Mouse (Mus musculus): ENCODE measurements around the gene Nrp2. TPM values are rescaled to one million over a fixed set of nuclear protein-coding genes. Genes with fewer than 3 reads are reported as not detected.
A peak's percentile ranks its signal among the peaks of the same experiment; 100 is the strongest.

The Nrp2 gene
- polyA plus RNA-seq, 1 experiment = 2.0 TPM

DNA sequence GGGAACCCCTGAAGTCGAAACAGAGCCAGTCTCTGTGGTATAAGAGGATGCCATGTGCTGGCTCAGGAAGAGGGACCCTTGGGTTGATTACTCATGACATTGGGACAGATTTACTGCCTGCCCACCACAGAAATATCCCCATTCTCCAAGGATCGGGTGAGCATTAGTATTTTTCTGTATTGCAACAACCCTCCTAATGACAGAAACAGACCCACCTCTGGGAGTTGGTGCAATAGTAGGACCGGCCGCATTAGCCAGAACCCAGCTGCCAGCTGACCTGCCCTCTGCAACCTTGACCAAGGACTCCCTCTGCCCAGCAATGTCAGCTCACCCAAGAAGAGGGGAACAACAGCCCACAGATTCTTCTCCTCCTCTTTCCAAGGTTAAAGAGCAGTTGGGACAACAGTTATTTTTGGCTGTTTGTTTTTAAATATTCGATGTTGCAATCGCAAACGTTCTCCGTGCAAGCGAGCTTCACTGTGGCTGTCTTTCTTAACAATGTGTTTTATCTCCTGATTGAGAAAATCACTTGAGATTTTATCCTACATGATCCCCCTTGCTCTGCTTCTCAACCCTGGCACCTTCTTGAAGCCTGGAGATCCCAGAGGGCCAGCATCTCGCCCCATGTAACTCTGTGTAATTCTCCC lies 22.1 kb downstream of the Nrp2 start:
- Histone ChIP-seq H3K27me3 (ENCODE audit: control insufficient read depth, insufficient read depth, low read length) (no peaks in the 10 kb centered on the region), H3K4me1 (ENCODE audit: control insufficient read depth, insufficient read depth, low read length) (no peaks in the 10 kb centered on the region; the same call in 1 of the 2 replicates), H3K27ac (ENCODE audit: control insufficient read depth, insufficient read depth, low read depth, low read length) (peak overlapping the region; percentile 73; the same call in 1 of the 2 replicates), H3K4me3 (ENCODE audit: control insufficient read depth, low read depth, low read length) (no peak overlapping the region), H3K36me3 (ENCODE audit: control insufficient read depth, insufficient read depth, low read length) (no peaks in the 10 kb centered on the region)
- TF ChIP-seq CTCF (IDR thresholded peaks at IDR 0.05; ENCODE audit: control insufficient read depth, insufficient read depth, insufficient replicate concordance, low read depth, low read length) (no peak), POLR2A (IDR thresholded peaks at IDR 0.05; ENCODE audit: control insufficient read depth, low read depth, low read length) (no peak)

DNA sequence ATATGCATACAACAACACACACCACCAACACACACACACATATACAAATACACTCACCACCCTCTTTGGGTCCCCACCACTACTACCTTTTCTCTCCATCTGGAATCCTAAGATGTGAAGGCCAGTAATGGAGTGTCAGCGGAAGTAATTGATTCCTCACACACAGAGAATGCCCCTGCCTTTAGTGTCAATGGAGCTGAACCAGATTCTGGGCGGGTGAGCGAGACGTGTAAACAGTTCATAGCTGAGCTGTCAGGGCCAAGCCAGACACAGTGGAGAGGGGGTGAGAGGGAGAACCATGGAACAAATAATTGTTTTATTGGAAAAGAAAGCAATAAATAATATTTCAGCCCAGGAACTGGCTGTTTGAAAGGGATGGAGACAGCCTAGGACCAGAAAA lies 24.1 kb downstream of the Nrp2 start:
- H3K36me3 ChIP-seq (ENCODE audit: control insufficient read depth, insufficient read depth, low read length) = no peaks in the 10 kb centered on the region
- no peaks in the 10 kb centered on the region for H3K27me3 ChIP-seq (ENCODE audit: control insufficient read depth, insufficient read depth, low read length)
- H3K4me3 ChIP-seq (ENCODE audit: control insufficient read depth, low read depth, low read length) = no peak overlapping the region
- H3K27ac ChIP-seq (ENCODE audit: control insufficient read depth, insufficient read depth, low read depth, low read length) = no peak overlapping the region
- H3K4me1 ChIP-seq (ENCODE audit: control insufficient read depth, insufficient read depth, low read length) = no peaks in the 10 kb centered on the region; the same call in 1 of the 2 replicates
- TF ChIP-seq CTCF (IDR thresholded peaks at IDR 0.05; ENCODE audit: control insufficient read depth, insufficient read depth, insufficient replicate concordance, low read depth, low read length) (no peak), POLR2A (IDR thresholded peaks at IDR 0.05; ENCODE audit: control insufficient read depth, low read depth, low read length) (no peak)

DNA sequence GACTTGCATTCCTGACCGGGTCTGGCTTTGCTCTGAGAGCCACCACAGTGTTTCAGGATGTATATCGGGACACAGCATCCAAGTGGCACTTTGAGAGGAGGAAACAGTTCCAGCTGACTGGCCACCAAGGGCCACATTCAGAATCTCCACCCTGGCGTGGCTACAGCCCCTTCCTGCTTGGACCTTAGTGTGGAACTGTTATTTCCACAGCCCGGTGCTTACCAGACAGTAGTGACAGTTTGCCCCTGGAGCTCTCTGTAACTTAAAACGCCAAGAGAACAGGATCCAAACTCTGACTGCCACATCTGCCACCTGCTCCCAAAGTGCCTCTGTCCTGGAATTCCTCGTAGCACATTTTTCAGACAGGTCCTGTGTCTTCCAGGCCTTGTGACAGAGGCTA lies 25.3 kb downstream of the Nrp2 start:
- Histone ChIP-seq H3K4me1 (ENCODE audit: control insufficient read depth, insufficient read depth, low read length) (no peaks in the 10 kb centered on the region; the same call in 1 of the 2 replicates), H3K4me3 (ENCODE audit: control insufficient read depth, low read depth, low read length) (no peak overlapping the region), H3K27ac (ENCODE audit: control insufficient read depth, insufficient read depth, low read depth, low read length) (no peak overlapping the region), H3K36me3 (ENCODE audit: control insufficient read depth, insufficient read depth, low read length) (no peaks in the 10 kb centered on the region), H3K27me3 (ENCODE audit: control insufficient read depth, insufficient read depth, low read length) (no peaks in the 10 kb centered on the region)
- TF ChIP-seq CTCF (IDR thresholded peaks at IDR 0.05; ENCODE audit: control insufficient read depth, insufficient read depth, insufficient replicate concordance, low read depth, low read length) = no peak
- no peak for TF ChIP-seq POLR2A (IDR thresholded peaks at IDR 0.05; ENCODE audit: control insufficient read depth, low read depth, low read length)

DNA sequence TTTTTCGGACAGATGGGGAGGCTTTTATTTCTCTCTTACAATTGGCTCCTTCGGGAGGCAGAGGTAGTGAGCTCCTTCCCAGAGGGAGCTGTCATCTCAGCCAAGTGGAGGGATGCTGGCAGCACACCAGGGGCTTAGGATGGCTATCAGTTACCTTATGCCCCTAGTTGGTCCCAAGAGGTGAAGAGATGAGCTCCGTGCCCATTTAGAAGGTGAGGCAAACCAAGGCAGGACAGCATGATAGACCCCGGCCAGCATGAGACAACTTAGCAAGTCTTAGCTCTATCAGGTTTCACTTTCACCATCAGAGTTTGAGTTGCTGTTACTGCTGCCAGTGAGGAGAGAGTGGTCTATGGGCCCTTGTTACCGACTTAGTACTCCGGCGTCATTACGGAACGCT lies 25.8 kb downstream of the Nrp2 start:
- TF ChIP-seq CTCF (IDR thresholded peaks at IDR 0.05; ENCODE audit: control insufficient read depth, insufficient read depth, insufficient replicate concordance, low read depth, low read length) = no peak
- no peak for TF ChIP-seq POLR2A (IDR thresholded peaks at IDR 0.05; ENCODE audit: control insufficient read depth, low read depth, low read length)
- no peak overlapping the region for H3K4me3 ChIP-seq (ENCODE audit: control insufficient read depth, low read depth, low read length)
- H3K36me3 ChIP-seq (ENCODE audit: control insufficient read depth, insufficient read depth, low read length) = no peaks in the 10 kb centered on the region
- H3K27me3 ChIP-seq (ENCODE audit: control insufficient read depth, insufficient read depth, low read length) = no peaks in the 10 kb centered on the region
- H3K27ac ChIP-seq (ENCODE audit: control insufficient read depth, insufficient read depth, low read depth, low read length) = peak overlapping the region; percentile 25; the same call in 1 of the 2 replicates
- H3K4me1 ChIP-seq (ENCODE audit: control insufficient read depth, insufficient read depth, low read length) = no peaks in the 10 kb centered on the region; the same call in 1 of the 2 replicates

DNA sequence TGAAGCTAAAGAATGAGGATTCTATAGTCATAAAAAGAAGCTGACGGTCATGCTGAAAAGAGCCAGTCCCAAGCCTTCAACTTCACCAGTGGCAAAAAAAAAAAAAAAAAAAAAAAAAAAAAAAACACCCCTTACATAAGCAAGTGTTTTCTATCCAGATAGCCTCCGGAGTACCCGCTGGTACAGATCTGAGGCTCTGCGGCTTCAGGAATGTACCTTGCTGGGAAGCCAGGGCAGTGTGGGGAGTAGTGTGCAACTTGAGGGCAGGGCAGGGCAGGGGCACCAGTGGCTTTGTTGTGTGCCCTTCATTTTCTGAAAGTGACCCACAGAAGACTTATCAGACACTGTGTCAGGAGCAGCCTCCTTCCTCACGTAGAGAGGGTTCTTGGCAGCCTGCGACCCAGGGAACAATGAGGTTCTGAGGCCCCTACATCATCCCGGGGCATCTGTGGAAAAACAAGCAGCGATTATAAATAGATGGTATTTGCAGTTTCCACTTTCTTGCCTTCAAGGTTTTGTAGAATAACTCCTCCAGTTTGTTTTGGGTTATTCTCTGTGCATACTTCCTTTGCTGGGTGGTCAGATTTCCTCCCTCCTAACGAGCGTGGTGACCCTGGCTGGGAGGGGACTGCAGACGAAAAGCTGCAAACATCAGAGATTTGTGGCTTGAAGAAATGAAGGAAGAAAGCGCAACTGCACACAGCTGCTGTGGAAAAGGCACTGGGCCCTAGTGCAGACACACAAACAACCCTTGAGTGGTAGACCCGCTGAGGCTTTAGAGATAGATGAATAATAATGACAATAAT lies 26.5 kb downstream of the Nrp2 start:
- Histone ChIP-seq H3K27ac (ENCODE audit: control insufficient read depth, insufficient read depth, low read depth, low read length) (peak overlapping the region; percentile 61; the same call in 1 of the 2 replicates), H3K36me3 (ENCODE audit: control insufficient read depth, insufficient read depth, low read length) (no peaks in the 10 kb centered on the region), H3K4me3 (ENCODE audit: control insufficient read depth, low read depth, low read length) (no peak overlapping the region), H3K27me3 (ENCODE audit: control insufficient read depth, insufficient read depth, low read length) (no peaks in the 10 kb centered on the region), H3K4me1 (ENCODE audit: control insufficient read depth, insufficient read depth, low read length) (no peaks in the 10 kb centered on the region; the same call in 1 of the 2 replicates)
- TF ChIP-seq POLR2A (IDR thresholded peaks at IDR 0.05; ENCODE audit: control insufficient read depth, low read depth, low read length) (no peak), CTCF (IDR thresholded peaks at IDR 0.05; ENCODE audit: control insufficient read depth, insufficient read depth, insufficient replicate concordance, low read depth, low read length) (no peak)

DNA sequence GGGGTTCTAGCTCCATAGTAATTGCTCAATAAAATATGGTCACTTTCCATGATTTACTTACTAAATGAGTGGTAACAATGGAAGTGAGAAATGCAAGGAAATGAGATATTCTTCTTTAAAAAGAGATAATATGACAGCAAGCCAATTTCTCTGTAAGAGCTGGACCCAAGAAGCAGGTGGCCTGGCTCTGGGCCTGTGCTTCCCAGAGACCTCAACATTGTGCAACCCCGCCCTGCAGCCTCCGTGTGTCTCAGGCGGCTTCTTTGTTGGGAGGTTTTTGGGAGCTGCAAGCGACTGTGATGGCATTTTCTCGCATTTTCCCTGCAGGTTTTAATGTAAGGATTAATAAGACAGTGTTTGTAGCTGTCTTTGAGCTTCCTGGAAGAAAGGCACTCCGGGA lies 29.0 kb downstream of the Nrp2 start:
- H3K27me3 ChIP-seq (ENCODE audit: control insufficient read depth, insufficient read depth, low read length) = no peaks in the 10 kb centered on the region
- TF ChIP-seq POLR2A (IDR thresholded peaks at IDR 0.05; ENCODE audit: control insufficient read depth, low read depth, low read length) (no peak), CTCF (IDR thresholded peaks at IDR 0.05; ENCODE audit: control insufficient read depth, insufficient read depth, insufficient replicate concordance, low read depth, low read length) (no peak)
- H3K36me3 ChIP-seq (ENCODE audit: control insufficient read depth, insufficient read depth, low read length) = no peaks in the 10 kb centered on the region
- H3K4me1 ChIP-seq (ENCODE audit: control insufficient read depth, insufficient read depth, low read length) = no peaks in the 10 kb centered on the region; the same call in 1 of the 2 replicates
- H3K27ac ChIP-seq (ENCODE audit: control insufficient read depth, insufficient read depth, low read depth, low read length) = no peak overlapping the region
- no peak overlapping the region for H3K4me3 ChIP-seq (ENCODE audit: control insufficient read depth, low read depth, low read length)

DNA sequence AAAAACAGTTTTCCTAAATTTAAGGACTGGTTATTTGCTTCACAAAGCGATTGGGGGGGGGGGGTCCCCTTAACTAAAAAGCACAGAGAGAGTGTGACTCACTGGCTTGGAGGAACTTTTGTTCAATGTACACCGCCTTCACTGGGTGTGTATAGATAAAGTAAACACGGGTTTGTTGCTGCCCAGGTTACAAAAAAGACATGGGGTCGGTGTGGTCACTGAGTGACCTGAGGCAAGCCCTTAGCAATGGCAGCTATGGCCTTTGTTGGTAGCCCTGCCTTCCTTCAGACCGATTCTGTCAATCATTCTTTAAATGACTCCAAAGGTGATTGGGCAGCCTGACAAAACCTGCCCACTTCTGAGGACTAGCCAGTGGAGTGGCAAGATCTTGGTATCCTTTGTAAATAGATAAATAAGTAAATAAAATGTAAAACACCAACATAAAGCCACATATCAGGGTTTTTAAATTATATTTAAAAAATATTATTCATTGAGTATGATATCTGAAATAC lies 31.4 kb downstream of the Nrp2 start:
- no peaks in the 10 kb centered on the region for H3K4me1 ChIP-seq (ENCODE audit: control insufficient read depth, insufficient read depth, low read length)
- H3K36me3 ChIP-seq (ENCODE audit: control insufficient read depth, insufficient read depth, low read length) = no peaks in the 10 kb centered on the region
- no peak overlapping the region for H3K4me3 ChIP-seq (ENCODE audit: control insufficient read depth, low read depth, low read length)
- H3K27ac ChIP-seq (ENCODE audit: control insufficient read depth, insufficient read depth, low read depth, low read length) = no peak overlapping the region
- no peaks in the 10 kb centered on the region for H3K27me3 ChIP-seq (ENCODE audit: control insufficient read depth, insufficient read depth, low read length)
- TF ChIP-seq CTCF (IDR thresholded peaks at IDR 0.05; ENCODE audit: control insufficient read depth, insufficient read depth, insufficient replicate concordance, low read depth, low read length) = no peak
- no peak for TF ChIP-seq POLR2A (IDR thresholded peaks at IDR 0.05; ENCODE audit: control insufficient read depth, low read depth, low read length)
